Mouse (Mus musculus) cerebellum, adult 8-10 months (tissue): Measurements from ENCODE around the gene Ccdc73.
"Not testable (repeated sequence)": the region's sequence is repeated elsewhere in the genome, so short reads cannot be mapped to it uniquely, and the experiment has no call there.

Experiments
- DNase-seq: peaks from one replicate; pipeline ENCODE4 v3.0.0; 2022

Ccdc73 gene

DNA sequence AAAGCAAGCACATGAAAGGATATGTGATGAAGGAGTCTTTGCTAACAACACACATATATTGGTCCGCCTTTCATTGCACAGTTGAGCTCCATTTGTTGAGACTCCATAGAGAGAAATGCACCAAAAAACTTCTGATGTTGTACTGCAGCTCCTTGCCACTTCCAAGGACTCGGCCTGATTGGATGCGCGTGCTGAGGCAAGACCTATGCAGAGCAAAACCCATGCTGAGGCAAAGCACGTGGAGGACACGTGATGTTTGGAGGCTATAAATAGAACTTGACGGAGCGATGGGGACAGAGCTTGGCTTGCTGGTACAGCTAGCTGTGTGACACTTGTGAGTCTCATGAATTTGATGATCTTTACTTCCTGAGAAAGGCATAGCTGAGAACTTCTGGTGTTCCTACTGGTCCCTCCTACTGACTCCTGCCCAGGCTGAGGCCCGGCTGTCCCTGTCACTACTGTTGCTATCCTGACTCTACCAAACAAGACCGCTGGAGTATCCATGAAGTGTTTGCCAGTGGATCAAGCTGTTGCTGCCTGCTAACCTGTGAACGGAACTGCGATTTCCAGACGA, at the start of gene Ccdc73:
Gene Ccdc73 (plus strand): TSS at position 524 of the 574 bp plus-strand sequence.
- no peak for DNase-seq

DNA sequence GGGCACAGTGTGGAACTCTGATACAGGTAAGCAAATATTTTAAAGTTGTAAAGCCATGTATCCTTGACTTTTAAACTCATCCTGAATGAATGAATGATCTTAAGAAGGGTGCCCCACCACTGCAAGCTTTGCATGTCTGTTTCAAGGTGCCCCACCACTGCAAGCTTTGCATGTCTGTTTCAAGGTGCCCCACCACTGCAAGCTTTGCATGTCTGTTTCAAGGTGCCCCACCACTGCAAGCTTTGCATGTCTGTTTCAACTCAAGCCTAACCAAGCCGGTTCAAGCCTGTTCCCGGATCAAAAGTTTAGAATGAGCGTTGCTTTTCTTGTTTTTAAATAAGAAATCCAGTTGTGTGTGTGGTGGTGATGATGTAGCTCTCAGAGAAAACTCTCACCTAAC, 48.8 kb upstream of the Ccdc73 start:
- not testable (repeated sequence) for DNase-seq

DNA sequence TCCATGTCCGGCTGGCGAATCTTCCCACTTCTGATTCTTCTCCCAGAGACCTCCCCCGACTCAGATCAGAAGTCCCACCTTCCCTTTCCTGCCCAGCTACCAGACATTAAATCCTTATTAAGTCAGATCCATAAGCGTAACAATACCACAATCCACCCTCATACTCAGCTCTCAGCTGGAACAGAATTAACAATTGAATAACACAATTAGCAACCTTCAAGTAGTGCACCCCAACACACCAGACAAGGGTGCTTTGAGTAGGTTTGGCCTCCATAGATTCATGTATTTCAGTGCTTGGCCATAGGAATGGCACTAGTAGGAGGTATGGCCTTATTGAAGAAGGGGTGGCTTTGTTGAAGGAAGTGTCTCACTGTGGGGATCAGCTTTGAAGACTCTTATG, 41.4 kb upstream of the Ccdc73 start:
- DNase-seq: no peak

GRCm38 (mm10) chr2:104832486-104832885, 35.1 kb upstream of the Ccdc73 start:
- no peak for DNase-seq

GRCm38 (mm10) chr2:104840974-104841373, 26.6 kb upstream of the Ccdc73 start:
- DNase-seq: no peak

DNA sequence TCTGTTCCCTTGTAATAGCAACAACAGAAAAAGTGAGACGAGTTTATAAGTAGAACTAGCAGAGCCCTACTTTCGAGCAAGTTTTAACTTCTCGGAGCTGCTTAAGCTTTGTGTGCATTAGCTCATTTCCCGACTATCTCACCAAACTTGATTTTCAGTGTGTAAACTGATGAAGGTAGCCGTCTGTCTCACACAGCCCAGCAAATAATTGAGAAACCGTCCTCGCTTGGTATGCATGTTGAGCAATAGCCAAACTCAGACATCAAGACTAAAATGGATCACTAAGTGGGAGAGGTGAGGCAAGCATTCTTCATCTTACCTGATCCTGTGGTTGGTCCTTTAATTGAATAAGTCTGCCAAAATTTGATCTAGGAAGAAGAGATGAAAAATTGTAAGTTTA, 25.9 kb upstream of the Ccdc73 start:
- no peak for DNase-seq

- DNase-seq: no peak
Observed at GRCm38 (mm10) chr2:104842559-104842958, 25.0 kb upstream of the Ccdc73 start.

GRCm38 (mm10) chr2:104846638-104847414, 20.8 kb upstream of the Ccdc73 start:
- no peak for DNase-seq

DNA sequence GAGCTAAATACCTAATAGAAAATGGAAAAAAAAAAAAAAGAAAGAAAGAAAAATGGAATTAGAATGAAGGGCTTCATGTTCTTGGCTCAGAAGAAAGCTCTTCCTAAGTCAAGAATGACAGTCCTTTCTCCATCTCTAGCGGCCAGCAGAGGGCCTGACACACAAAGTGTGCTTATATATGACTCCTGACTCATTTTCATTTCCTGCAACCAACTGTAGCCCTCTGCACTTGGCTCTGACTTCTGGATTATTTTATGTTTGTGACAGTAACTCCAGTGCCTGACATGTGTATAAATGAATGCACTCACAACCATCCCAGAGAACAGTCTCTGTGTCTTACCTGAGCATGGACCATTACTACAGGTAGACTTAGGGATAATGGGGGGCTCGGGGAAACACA, 20.0 kb upstream of the Ccdc73 start:
- no peak for DNase-seq

- DNase-seq: no peak
Observed at GRCm38 (mm10) chr2:104848235-104849161, 19.1 kb upstream of the Ccdc73 start.

DNA sequence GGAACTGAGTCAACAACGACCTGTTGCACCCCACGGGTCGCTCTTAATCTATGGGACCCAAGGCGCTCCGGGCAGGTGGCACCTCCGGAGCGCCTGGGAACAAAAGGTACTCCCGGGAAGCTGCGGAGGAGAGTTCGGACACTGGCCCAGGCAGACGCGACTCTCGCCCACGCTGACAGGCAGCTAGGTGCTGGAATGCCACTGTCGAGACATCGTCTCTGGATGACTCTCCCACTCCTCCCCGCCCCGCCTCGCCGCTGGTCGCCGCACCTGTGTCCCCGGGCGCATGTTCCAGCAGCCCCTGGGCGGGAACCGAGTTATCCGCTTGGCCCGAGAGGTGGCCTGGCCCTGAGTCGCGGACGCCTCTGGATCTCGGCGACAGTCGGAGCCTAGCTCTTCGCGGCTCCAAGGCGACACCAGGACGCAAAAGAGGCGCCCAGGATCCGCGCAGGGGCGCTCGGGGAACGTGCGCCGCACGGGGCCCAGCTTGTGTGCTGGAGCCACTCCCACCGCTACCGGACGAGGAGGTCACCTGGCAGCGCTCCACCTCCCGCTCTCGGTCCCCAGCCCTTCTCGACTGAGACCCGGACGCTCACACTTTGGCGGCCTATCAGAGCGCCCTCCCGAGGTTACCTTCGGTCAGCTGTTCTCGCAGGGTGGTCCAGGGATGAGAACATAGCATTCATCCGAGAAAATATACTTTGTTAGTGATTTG, 18.2 kb upstream of the Ccdc73 start, which contains the start of gene Prrg4:
Gene Prrg4 (minus strand): TSS at position 601 of the 715 bp plus-strand sequence.
- peak; percentile 13 for DNase-seq

DNA sequence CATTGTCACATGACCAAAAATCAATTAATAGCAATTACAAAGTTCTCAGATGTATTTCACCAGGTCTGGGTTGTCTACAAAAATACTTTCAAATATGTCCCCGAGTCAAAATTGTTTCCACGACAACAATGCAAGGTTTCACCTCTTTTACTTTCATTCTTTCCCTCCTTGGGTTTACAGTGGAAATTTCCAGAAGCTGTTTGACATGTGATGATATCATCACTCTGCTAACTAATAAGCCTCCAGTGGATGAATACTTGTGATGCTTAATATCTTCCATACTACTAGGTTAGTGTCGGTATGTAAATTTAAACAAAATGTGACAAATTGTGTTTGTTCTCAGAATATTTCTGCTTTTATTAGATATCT, 17.6 kb upstream of the Ccdc73 start:
- no peak for DNase-seq

DNA sequence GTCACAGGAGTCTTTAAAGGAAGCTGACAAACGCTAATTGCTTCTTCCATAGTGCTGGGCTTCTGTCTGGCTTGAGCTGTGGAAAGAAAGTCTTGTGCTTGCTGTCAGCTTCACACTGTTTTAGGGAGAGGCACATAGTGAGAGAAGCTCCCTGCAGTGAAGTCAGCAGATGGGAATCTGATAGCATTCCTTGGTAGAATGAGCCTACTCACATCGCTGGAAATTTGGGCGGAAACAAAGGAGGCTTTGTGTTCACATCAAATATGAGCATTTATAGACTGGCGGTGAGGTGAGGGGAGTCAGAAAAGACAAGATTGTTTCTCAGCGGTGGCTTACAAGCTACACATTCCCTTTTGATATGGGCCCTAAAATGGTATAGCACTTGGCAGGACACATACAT, 15.9 kb upstream of the Ccdc73 start:
- no peak for DNase-seq

DNA sequence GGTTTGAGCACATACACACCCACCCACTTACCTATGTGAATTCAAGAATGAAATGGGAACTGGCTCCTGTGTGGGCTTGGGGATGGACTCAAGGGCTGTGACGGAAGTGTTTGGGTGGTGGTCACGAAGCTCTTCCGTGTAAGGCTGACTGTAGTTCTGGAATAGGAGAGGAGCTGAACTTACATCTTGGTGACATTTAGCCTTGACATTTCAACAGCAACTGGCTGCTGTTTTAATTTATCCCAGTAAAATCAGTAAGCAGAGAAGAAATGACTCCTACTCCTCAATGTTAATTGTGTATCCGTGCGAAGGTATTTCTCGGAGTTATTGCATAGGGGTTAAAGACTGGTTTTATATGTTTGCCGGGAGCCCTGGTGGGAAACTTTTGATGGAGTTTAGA, 15.1 kb upstream of the Ccdc73 start:
- no peak for DNase-seq

GRCm38 (mm10) chr2:104854836-104855235, 12.8 kb upstream of the Ccdc73 start:
- no peak for DNase-seq

GRCm38 (mm10) chr2:104855732-104856131, 11.9 kb upstream of the Ccdc73 start:
- DNase-seq: no peak

DNA sequence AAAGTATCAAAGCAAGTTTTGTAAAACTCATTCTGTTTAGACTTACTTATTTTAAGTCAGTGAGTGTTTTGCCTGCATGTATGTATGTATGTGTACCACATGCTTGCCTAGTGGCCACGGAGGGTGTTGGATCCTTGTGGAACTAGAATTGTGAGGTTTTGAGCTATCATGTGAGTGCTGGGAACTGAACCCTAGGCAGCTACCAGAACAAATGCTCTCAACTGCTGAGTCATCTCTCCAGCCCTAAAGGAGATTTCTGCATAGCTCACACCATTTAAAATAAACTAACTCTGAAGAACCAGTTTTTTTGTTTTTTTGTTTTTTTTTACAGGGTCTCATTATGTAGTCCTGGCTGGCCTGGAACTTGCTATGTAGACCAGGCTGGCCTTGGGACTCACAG, 11.4 kb upstream of the Ccdc73 start:
- no peak for DNase-seq

GRCm38 (mm10) chr2:104858083-104858482, 9.5 kb upstream of the Ccdc73 start:
- DNase-seq: not testable (repeated sequence)

- DNase-seq: no peak
Observed at GRCm38 (mm10) chr2:104859060-104859459, 8.5 kb upstream of the Ccdc73 start.

GRCm38 (mm10) chr2:104860426-104860825, 7.2 kb upstream of the Ccdc73 start:
- no peak for DNase-seq

- DNase-seq: no peak
Observed at GRCm38 (mm10) chr2:104864176-104864860, 3.3 kb upstream of the Ccdc73 start.

DNA sequence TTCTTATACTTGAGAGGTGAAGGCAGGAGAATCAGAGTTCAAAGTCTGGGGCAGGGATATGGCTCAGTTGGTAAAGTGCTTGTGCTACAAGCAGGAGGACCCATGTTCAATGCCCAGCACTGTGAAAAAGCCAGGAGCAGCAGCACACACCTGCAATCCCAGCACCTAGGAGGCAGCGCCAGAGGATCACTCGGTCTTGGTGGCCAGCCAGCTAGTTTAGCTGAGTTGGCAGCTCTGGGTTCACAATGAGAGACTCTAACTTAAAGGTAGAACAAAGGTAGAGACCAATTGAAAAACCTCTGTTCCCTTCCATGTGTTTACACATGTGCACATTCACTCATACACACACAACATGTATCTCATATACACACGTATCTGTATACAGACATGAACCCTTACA, 1.5 kb downstream of the Ccdc73 start:
- DNase-seq: no peak
